Mouse (Mus musculus) small intestine, adult 2 months (tissue): ENCODE data around the gene Slc39a3.

Experiments
- CTCF ChIP-seq: fragments of 200-500 bp; IDR thresholded peaks from 2 replicates; pipeline ENCODE4 v1.5.1; 2012; ENCODE audit warnings: low read depth, mild to moderate bottlenecking, control low read depth, inconsistent platforms, low read length, moderate library complexity, mixed read lengths; ENCODE audit not compliant: insufficient replicate concordance, insufficient read length; ENCODE audit errors: extremely low read depth
- POLR2A ChIP-seq: fragments of 200-500 bp; IDR thresholded peaks from 2 replicates; pipeline ENCODE4 v1.6.1; 2012; ENCODE audit warnings: low read depth, mild to moderate bottlenecking, control low read depth, inconsistent platforms, low read length, moderate library complexity

DNA sequence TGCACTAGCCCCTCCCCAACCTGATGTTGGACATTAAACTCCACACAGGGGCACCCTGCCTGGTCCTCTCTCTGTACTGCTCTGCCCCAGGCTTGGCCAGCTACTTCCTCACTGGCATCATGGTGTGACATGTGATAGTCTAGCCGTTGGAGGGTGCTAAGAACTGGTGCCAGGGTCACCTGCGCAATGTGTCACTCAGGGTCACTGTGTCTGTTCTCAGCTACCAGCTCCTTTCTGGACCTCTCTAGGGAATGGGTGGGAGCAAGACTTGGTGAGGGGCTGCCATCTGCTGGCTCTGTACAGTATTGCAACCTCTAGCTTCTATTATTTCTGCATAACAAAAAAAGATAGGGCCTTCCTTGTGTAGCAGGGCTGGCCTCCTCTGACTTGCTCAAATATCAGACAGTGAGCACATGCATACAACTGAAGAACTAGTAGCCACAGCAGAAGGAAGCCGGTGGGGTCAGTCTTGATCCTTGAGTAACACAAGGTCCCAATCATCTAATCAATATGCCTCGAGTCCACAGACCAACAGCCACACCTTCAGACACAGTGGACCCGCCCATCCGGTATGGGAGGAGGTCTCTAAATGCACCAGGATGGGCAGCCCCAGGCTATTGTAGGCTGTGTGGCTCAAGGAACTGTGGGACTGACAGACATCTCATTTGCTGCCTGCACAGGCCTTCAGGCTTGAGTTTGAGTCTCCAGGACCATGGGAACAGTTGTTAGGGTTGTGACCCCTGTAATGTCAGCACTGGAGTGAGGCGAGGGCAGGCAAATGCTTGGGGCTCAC is 45.1 kb upstream of the Slc39a3 start:
- TF ChIP-seq CTCF: peak; percentile 82; the same call in 1 of the 2 replicates
- TF ChIP-seq POLR2A: peak; percentile 30; the same call in 1 of the 2 replicates
